In genomic region chr3:9402836-9403235, GRCm38 (mm10) we compare ENCODE assay signal across 8 mouse cellular contexts.
DNase-seq lines count a peak whose midpoint lies in the region; ATAC-seq and TF ChIP-seq lines count a peak whose summit lies in the region.

No protein-coding gene starts in this region.

- no peaks in the 10 kb centered on the region for H3K27me3 ChIP-seq in kidney, adult 2 months (replicated peaks; ENCODE audit: control insufficient read depth, insufficient read depth, low read length)
- H3K27me3 ChIP-seq in lung, embryonic 16.5 days (ENCODE audit: control insufficient read depth, insufficient read depth, low read depth, low read length), result no peaks in the 10 kb centered on the region

- no peak overlapping the region; the same call in 1 of the 2 replicates for H3K4me2 ChIP-seq in lung, embryonic 16.5 days (ENCODE audit: low read depth, low read length)

- no peak overlapping the region for H3K27ac ChIP-seq in kidney, adult 2 months (ENCODE audit: insufficient read depth, low read depth, low read length)
- no peak overlapping the region for H3K27ac ChIP-seq in bone marrow, adult 2 months (ENCODE audit: control insufficient read depth, insufficient read depth, low read depth, low read length, poor library complexity)
- peak overlapping the region; percentile 70 for H3K27ac ChIP-seq in lung, embryonic 16.5 days (ENCODE audit: low read length)

- H3K36me3 ChIP-seq in kidney, adult 2 months (ENCODE audit: control insufficient read depth, insufficient read depth, low read length), result no peaks in the 10 kb centered on the region
- H3K36me3 ChIP-seq in lung, embryonic 16.5 days (ENCODE audit: control insufficient read depth, insufficient read depth, low read length), result no peaks in the 10 kb centered on the region

- WGBS in kidney, adult 2 months, result 46% methylated on average over 5 of the region's 5 CpGs
- WGBS in bone marrow, adult 2 months, result under 1% methylated on average over 5 of the region's 5 CpGs
- 20% methylated on average over 5 of the region's 5 CpGs for WGBS in lung, embryonic 16.5 days

- peak; percentile 90 to 91 for ATAC-seq in hematopoietic stem cell, adult 5-6 weeks (replicated peaks in 1 of 2; ENCODE audit: insufficient read depth in 1 of 2, low FRiP score in 2 of 2, low TSS enrichment in 1 of 2, low read depth in 1 of 2, poor library complexity in 2 of 2, severe bottlenecking in 2 of 2)
- ATAC-seq in lung, embryonic 16.5 days (ENCODE audit: low read depth), result peak; percentile 72

- no peak for TF ChIP-seq POLR2A in kidney, adult 2 months (IDR thresholded peaks at IDR 0.05; ENCODE audit: low read depth, low read length)
- TF ChIP-seq POLR2A in bone marrow, adult 2 months (IDR thresholded peaks at IDR 0.05; ENCODE audit: borderline replicate concordance, control insufficient read depth, low read depth, low read length), result no peak

- H3K4me1 ChIP-seq in kidney, adult 2 months (ENCODE audit: control insufficient read depth, insufficient read depth, low read length), result peaks cover 4% of the 10 kb centered on the region
- H3K4me1 ChIP-seq in bone marrow, adult 2 months (ENCODE audit: control insufficient read depth, insufficient read depth, low read length), result peaks cover 6% of the 10 kb centered on the region; the same call in 1 of the 2 replicates
- peaks cover 39% of the 10 kb centered on the region for H3K4me1 ChIP-seq in lung, embryonic 16.5 days (replicated peaks; ENCODE audit: control insufficient read depth, insufficient read depth, low read length)

- TF ChIP-seq CTCF in kidney, adult 2 months (conservative IDR thresholded peaks at IDR 0.05; ENCODE audit: insufficient read depth, insufficient read length, low read depth, low read length), result no peak
- TF ChIP-seq CTCF in bone marrow, adult 2 months (IDR thresholded peaks at IDR 0.05; ENCODE audit: control insufficient read depth, insufficient read depth, low read length), result no peak

- H3K9me3 ChIP-seq in lung, embryonic 16.5 days (ENCODE audit: control insufficient read depth, low read length), result no peaks in the 10 kb centered on the region

- H3K4me3 ChIP-seq in kidney, adult 2 months (ENCODE audit: insufficient read depth, low read depth, low read length), result no peak overlapping the region
- H3K4me3 ChIP-seq in bone marrow, adult 2 months (replicated peaks; ENCODE audit: control insufficient read depth, low read depth, low read length), result peak overlapping the region; percentile 38
- no peak overlapping the region for H3K4me3 ChIP-seq in lung, embryonic 16.5 days (ENCODE audit: low read length)

- H3K9ac ChIP-seq in lung, embryonic 16.5 days (ENCODE audit: low read length), result no peak overlapping the region

- peak; percentile 62 for DNase-seq in kidney, adult 2 months
- DNase-seq in kidney, adult 11 months, result no peak
- DNase-seq in thymus, postnatal 10 days (ENCODE audit: low spot score in 2 of 2), result peak; percentile 67 to 71
- DNase-seq in urinary bladder, postnatal 14 days (ENCODE audit: low spot score), result no peak
- DNase-seq in gastrocnemius, postnatal 4 days (ENCODE audit: low spot score in 2 of 2), result no peak

Comparison
In these comparisons a context has a peak if more than half of its experiments do, and no peak if none do; other contexts are left out.
1. DNase-seq: peak in kidney, adult 2 months (single experiment) and thymus, postnatal 10 days (2 of 2); none in kidney, adult 11 months (single experiment), urinary bladder, postnatal 14 days (single experiment) and gastrocnemius, postnatal 4 days (0 of 2).